ENCODE assay signal across 8 mouse cellular contexts in the genomic region with DNA sequence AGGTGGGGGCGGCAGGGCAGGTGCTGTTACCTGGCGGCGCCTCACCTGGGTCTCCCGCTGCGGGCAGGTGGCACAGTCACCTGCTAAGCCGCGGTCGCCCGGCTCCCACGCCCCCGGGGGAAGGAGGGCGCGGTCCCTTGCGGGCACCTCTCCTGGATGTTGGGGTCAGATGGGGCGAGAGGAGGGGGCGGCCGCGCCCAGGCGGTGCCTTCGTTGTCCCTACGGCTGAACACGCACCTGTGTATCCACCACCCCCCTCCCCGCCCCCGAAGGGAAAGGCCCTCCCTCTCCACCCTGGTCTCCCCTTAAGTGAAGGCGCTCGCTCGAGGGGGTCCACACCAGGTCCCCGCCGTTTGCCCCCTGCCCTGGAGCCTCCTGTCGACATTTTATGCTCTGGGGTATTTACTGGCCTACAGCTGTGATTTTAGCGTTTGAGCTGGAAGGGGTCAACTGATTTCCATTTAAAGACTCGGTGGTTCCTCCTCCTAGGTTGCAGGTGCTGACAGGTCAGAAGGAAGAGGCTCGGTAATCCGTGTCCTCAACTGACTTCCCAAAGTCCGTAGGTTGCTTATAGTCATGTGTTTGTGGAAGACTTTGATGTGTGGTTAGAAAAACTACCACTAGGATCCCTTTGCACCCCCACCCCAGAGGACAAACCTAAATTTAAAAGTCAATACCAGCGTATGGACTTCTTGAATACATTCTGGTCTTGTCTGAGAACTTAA. TPM values are rescaled to one million over a fixed set of nuclear protein-coding genes. Genes with fewer than 3 reads are reported as not detected.
DNase-seq lines count a peak whose midpoint lies in the region; ATAC-seq and TF ChIP-seq lines count a peak whose summit lies in the region.

No protein-coding gene starts in this region.

- H3K27ac ChIP-seq in forebrain, embryonic 10.5 days, result peak overlapping the region; percentile 97
- peak overlapping the region; percentile 79; the same call in 1 of the 2 replicates for H3K27ac ChIP-seq in kidney, postnatal 0 days

- CTCF ChIA-PET in Patski (lab: Charles Lee), result interaction anchor here (1.5 kb wide), 1 partner anchor 10 kb away, joined by 3 read pairs; no protein-coding TSS in a partner anchor

- 3% methylated on average over 34 of the region's 36 CpGs for WGBS in lung, adult 2 months
- WGBS in forebrain, embryonic 10.5 days, result 5% methylated on average over 36 of the region's 36 CpGs
- WGBS in kidney, postnatal 0 days, result 3% methylated on average over 25 of the region's 36 CpGs

- peaks cover 2% of the 10 kb centered on the region for H3K4me1 ChIP-seq in lung, adult 2 months (ENCODE audit: control insufficient read depth, insufficient read depth, low read length)
- H3K4me1 ChIP-seq in forebrain, embryonic 10.5 days, result peaks cover 19% of the 10 kb centered on the region
- no peaks in the 10 kb centered on the region for H3K4me1 ChIP-seq in kidney, postnatal 0 days (replicated peaks; ENCODE audit: insufficient read depth, low read length)

- peak; percentile 49 for DNase-seq in lung, adult 2 months
- no peak for DNase-seq in lung, postnatal 10 days
- DNase-seq in Patski (ENCODE audit: low read depth, low spot score), result no peak
- DNase-seq in forebrain, embryonic 10.5 days (ENCODE audit: extremely low spot score, low spot score), result peak; percentile 18
- no peak for DNase-seq in kidney, postnatal 0 days (ENCODE audit: low spot score)
- peak; percentile 49 for DNase-seq in naive thymus-derived CD4-positive, alpha-beta T cell, adult 2 months (ENCODE audit: low read depth)
- DNase-seq in B cell, adult 2 months, result no peak
- DNase-seq in left cerebral cortex, adult 11 months (ENCODE audit: low spot score), result no peak

- POLR2A ChIA-PET in Patski (lab: Charles Lee), result interaction anchor here (0.9 kb wide), 1 partner anchor 9 kb away, joined by 3 read pairs; no protein-coding TSS in a partner anchor

- ATAC-seq in Patski, result peak; percentile 15
- peak; percentile 49 for ATAC-seq in kidney, postnatal 0 days (replicated peaks; ENCODE audit: low FRiP score, low read depth)

- H3K9ac ChIP-seq in kidney, postnatal 0 days (ENCODE audit: low read depth, low read length), result peak overlapping the region; percentile 91

- no peak for TF ChIP-seq POLR2A in lung, adult 2 months (IDR thresholded peaks at IDR 0.05; ENCODE audit: borderline replicate concordance, extremely low read depth, low read depth, low read length)

- peak overlapping the region; percentile 94 for H3K4me2 ChIP-seq in kidney, postnatal 0 days (ENCODE audit: low read length)

- H3K4me3 ChIP-seq in lung, adult 2 months (replicated peaks; ENCODE audit: extremely low read depth, low read depth, low read length), result peak overlapping the region; percentile 71
- peak overlapping the region; percentile 91 for H3K4me3 ChIP-seq in forebrain, embryonic 10.5 days
- peak overlapping the region; percentile 74 for H3K4me3 ChIP-seq in kidney, postnatal 0 days (replicated peaks; ENCODE audit: low read depth, low read length)

- peaks cover 16% of the 10 kb centered on the region for H3K36me3 ChIP-seq in forebrain, embryonic 10.5 days (replicated peaks)
- H3K36me3 ChIP-seq in kidney, postnatal 0 days (ENCODE audit: insufficient read depth, low read length), result no peaks in the 10 kb centered on the region

- TF ChIP-seq CTCF in lung, adult 2 months (IDR thresholded peaks at IDR 0.05; ENCODE audit: insufficient read depth, low read length), result no peak
- no peak for TF ChIP-seq CTCF in Patski (IDR thresholded peaks at IDR 0.05)
- TF ChIP-seq CTCF in kidney, postnatal 0 days (IDR thresholded peaks at IDR 0.05; ENCODE audit: low read depth), result no peak

- H3K9me3 ChIP-seq in forebrain, embryonic 10.5 days, result peaks cover 8% of the 10 kb centered on the region
- no peaks in the 10 kb centered on the region for H3K9me3 ChIP-seq in kidney, postnatal 0 days (replicated peaks; ENCODE audit: low read length)

- H3K27me3 ChIP-seq in Patski, result no peaks in the 10 kb centered on the region
- peaks cover 11% of the 10 kb centered on the region; the same call in 1 of the 2 replicates for H3K27me3 ChIP-seq in forebrain, embryonic 10.5 days (ENCODE audit: poor library complexity, severe bottlenecking)
- H3K27me3 ChIP-seq in kidney, postnatal 0 days (ENCODE audit: insufficient read depth, low read length), result no peaks in the 10 kb centered on the region

- in situ Hi-C loops in Patski (cut with MboI; ENCODE audit: low pct_unique_long_range_greater_than_20kb), result no loop called here

RNA-seq across cellular contexts. Expression of gene Lrrc8b, which starts 0.5 kb away (rescaled TPM):
- polyA plus RNA-seq in lung, adult 2 months (2012; rRNA removed), result 21.3 and 26.7 TPM in 2 replicates
- polyA plus RNA-seq in Patski (2021), result 9.9 TPM
- 7.7 and 8.1 TPM in 2 replicates for polyA plus RNA-seq in forebrain, embryonic 10.5 days (2016; fragmentation: Nextera tagmentation; extraction: Ambion mirVana)
- 7.0 and 7.2 TPM in 2 replicates for polyA plus RNA-seq in kidney, postnatal 0 days (2015; fragmentation: Nextera tagmentation; extraction: Ambion mirVana)

Comparison
In these comparisons a context has a peak if more than half of its experiments do, and no peak if none do; other contexts are left out.
1. DNase-seq: peak in lung, adult 2 months (single experiment), forebrain, embryonic 10.5 days (single experiment) and naive thymus-derived CD4-positive, alpha-beta T cell, adult 2 months (single experiment); none in lung, postnatal 10 days (single experiment), Patski (single experiment), kidney, postnatal 0 days (single experiment), B cell, adult 2 months (0 of 2) and left cerebral cortex, adult 11 months (single experiment).
2. Peak in every context shown above with its lines, with median percentiles within 50 percentile points of each other: H3K4me3 ChIP-seq.